ENCODE assay signal across 8 mouse cellular contexts in the genomic region with DNA sequence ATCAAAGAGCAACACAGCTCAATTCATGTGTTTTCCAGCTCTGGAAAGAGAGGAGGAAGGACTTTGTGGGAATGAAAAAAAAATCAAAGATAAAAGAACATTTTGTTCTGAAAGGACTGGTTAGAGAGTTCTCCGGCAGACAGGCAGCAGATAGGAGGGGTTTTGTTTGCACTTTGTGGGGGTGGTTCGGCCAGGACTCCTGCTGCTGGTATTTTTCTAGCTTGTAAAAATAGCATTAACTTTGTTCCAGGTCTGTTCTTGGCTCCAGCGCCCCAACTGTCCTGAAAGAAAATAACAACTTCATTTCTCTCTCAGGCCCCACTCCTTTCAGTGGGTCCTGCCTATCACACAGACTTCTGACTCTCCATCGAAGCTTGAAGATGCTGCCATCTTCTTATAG.
A peak's percentile ranks its signal among the peaks of the same experiment; 100 is the strongest.
DNase-seq lines count a peak whose midpoint lies in the region; ATAC-seq lines count a peak whose summit lies in the region.

No protein-coding gene starts in this region.

- DNase-seq in cerebellum, postnatal 14 days: peak; percentile 9 to 11
- DNase-seq in cerebellum, adult 11 months: no peak
- DNase-seq in ovary, adult 18-20 months (ENCODE audit: low spot score): peak; percentile 70
- no peak for DNase-seq in ovary, postnatal 10 days (ENCODE audit: low spot score)
- DNase-seq in kidney, postnatal 14 days: peak; percentile 55
- DNase-seq in lung, postnatal 14 days: peak; percentile 21
- no peak for DNase-seq in cerebellum, postnatal 36 days

- ATAC-seq in megakaryocyte progenitor cell, adult 5-6 weeks (replicated peaks; ENCODE audit: poor library complexity): no peak

Comparison
In these comparisons a context has a peak if more than half of its experiments do, and no peak if none do; other contexts are left out.
1. DNase-seq: peak in cerebellum, postnatal 14 days (2 of 2), ovary, adult 18-20 months (single experiment), kidney, postnatal 14 days (single experiment) and lung, postnatal 14 days (single experiment); none in cerebellum, adult 11 months (single experiment), ovary, postnatal 10 days (single experiment) and cerebellum, postnatal 36 days (0 of 2).